ENCODE assay signal across 17 mouse cellular contexts in the genomic region with DNA sequence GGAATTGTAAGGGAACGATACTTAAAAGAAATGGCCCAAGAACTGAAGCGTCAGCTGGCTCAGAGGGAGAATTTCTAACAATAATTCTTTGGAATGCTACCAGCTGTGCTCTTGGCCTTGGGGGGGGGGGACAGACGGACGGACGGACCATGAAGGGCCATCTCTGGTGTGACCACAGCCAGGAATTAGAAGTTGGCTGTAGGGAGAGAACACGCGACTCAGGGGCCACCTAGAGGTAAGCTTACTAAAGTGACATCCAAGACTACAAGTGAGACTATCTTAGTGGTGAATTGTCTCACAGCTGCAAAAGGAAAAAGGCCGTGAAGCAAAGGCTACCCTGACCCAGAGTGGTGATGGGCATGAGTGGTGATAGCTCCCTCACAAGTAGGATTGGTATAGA. TPM values are rescaled to one million over a fixed set of nuclear protein-coding genes. Genes with fewer than 3 reads are reported as not detected.
DNase-seq lines count a peak whose midpoint lies in the region; ATAC-seq and TF ChIP-seq lines count a peak whose summit lies in the region.
"Had no signal": no experiment of that assay in that cellular context is flagged by ENCODE, and none has a peak within 500 bp of the region (broad histone marks: within the 10 kb centered on the region; RNA-seq: fewer than 3 reads in every experiment).

No protein-coding gene starts in this region.

- no peak for ATAC-seq in forebrain, postnatal 0 days
- ATAC-seq in kidney, embryonic 14.5 days (ENCODE audit: low FRiP score, low TSS enrichment), result no peak; the same call in 1 of the 2 replicates
- no peak for ATAC-seq in midbrain, postnatal 0 days (ENCODE audit: low FRiP score)
- ATAC-seq: forebrain, embryonic 15.5 days had no signal

- no peaks in the 10 kb centered on the region for H3K36me3 ChIP-seq in forebrain, postnatal 0 days (ENCODE audit: insufficient read depth)
- H3K36me3 ChIP-seq in forebrain, embryonic 10.5 days (replicated peaks), result no peaks in the 10 kb centered on the region
- no peaks in the 10 kb centered on the region for H3K36me3 ChIP-seq in kidney, embryonic 14.5 days (ENCODE audit: control insufficient read depth, insufficient read depth, low read length)
- no peaks in the 10 kb centered on the region for H3K36me3 ChIP-seq in midbrain, postnatal 0 days (ENCODE audit: insufficient read depth, low read length)
- H3K36me3 ChIP-seq in midbrain, embryonic 10.5 days, result no peaks in the 10 kb centered on the region
- H3K36me3 ChIP-seq in thymus, adult 2 months (ENCODE audit: control insufficient read depth, insufficient read depth, low read length), result no peaks in the 10 kb centered on the region
- H3K36me3 ChIP-seq: forebrain, embryonic 15.5 days; G1E; heart, embryonic 13.5 days; hindbrain, embryonic 13.5 days; liver, embryonic 13.5 days had no signal

- no peaks in the 10 kb centered on the region for H3K27me3 ChIP-seq in forebrain, postnatal 0 days (ENCODE audit: insufficient read depth, low read length)
- H3K27me3 ChIP-seq in forebrain, embryonic 10.5 days (ENCODE audit: poor library complexity, severe bottlenecking), result no peaks in the 10 kb centered on the region
- H3K27me3 ChIP-seq in kidney, embryonic 14.5 days (ENCODE audit: control insufficient read depth, insufficient read depth, low read length), result no peaks in the 10 kb centered on the region
- H3K27me3 ChIP-seq in midbrain, postnatal 0 days (ENCODE audit: insufficient read depth, low read length), result no peaks in the 10 kb centered on the region
- H3K27me3 ChIP-seq in midbrain, embryonic 10.5 days (ENCODE audit: low read depth, poor library complexity, severe bottlenecking), result no peaks in the 10 kb centered on the region
- no peaks in the 10 kb centered on the region for H3K27me3 ChIP-seq in thymus, adult 2 months (ENCODE audit: control insufficient read depth, insufficient read depth, low read length)
- H3K27me3 ChIP-seq: forebrain, embryonic 15.5 days; heart, embryonic 13.5 days; liver, embryonic 13.5 days had no signal

- 66% methylated on average over 8 of the region's 8 CpGs for WGBS in forebrain, postnatal 0 days
- WGBS in forebrain, embryonic 10.5 days, result 75% methylated on average over 8 of the region's 8 CpGs
- 63% methylated on average over 8 of the region's 8 CpGs for WGBS in kidney, embryonic 14.5 days
- 55% methylated on average over 8 of the region's 8 CpGs for WGBS in midbrain, postnatal 0 days
- WGBS in midbrain, embryonic 10.5 days, result 61% methylated on average over 8 of the region's 8 CpGs
- 68% methylated on average over 8 of the region's 8 CpGs for WGBS in thymus, adult 2 months

- DNase-seq in forebrain, postnatal 0 days, result no peak
- no peak for DNase-seq in forebrain, embryonic 10.5 days (ENCODE audit: extremely low spot score, low spot score)
- peak; percentile 37 to 54 for DNase-seq in kidney, postnatal 36 days
- DNase-seq in midbrain, postnatal 0 days (ENCODE audit: low spot score), result no peak
- no peak for DNase-seq in midbrain, embryonic 10.5 days (ENCODE audit: low spot score)
- DNase-seq in retina, postnatal 1 day, result no peak
- no peak for DNase-seq in thymus, adult 2 months
- DNase-seq: B cell, adult 2 months; cerebellum, postnatal 36 days; gastrocnemius, postnatal 14 days; liver, embryonic 13.5 days; spleen, adult 18-20 months had no signal

- H3K27ac ChIP-seq in forebrain, postnatal 0 days (ENCODE audit: low read depth, low read length), result no peak overlapping the region
- no peak overlapping the region for H3K27ac ChIP-seq in forebrain, embryonic 10.5 days
- no peak overlapping the region for H3K27ac ChIP-seq in kidney, embryonic 14.5 days (ENCODE audit: low read depth, low read length)
- H3K27ac ChIP-seq in midbrain, postnatal 0 days (ENCODE audit: low read depth, low read length), result no peak overlapping the region
- H3K27ac ChIP-seq in midbrain, embryonic 10.5 days (replicated peaks), result no peak overlapping the region
- no peak overlapping the region for H3K27ac ChIP-seq in thymus, adult 2 months (ENCODE audit: control insufficient read depth, insufficient read depth, low read length)
- H3K27ac ChIP-seq: forebrain, embryonic 15.5 days; heart, embryonic 13.5 days; hindbrain, embryonic 13.5 days; liver, embryonic 13.5 days had no signal

- TF ChIP-seq CTCF in forebrain, postnatal 0 days (IDR thresholded peaks at IDR 0.05; ENCODE audit: low read depth), result peak; percentile 10; the same call in 1 of the 2 replicates
- peak; percentile 39 for TF ChIP-seq CTCF in midbrain, postnatal 0 days (IDR thresholded peaks at IDR 0.05)
- TF ChIP-seq CTCF in thymus, adult 2 months (IDR thresholded peaks at IDR 0.05; ENCODE audit: borderline replicate concordance, control insufficient read depth, extremely low read depth, insufficient read depth, low read length, poor library complexity), result no peak

- no peaks in the 10 kb centered on the region for H3K9me3 ChIP-seq in forebrain, postnatal 0 days (ENCODE audit: low read length)
- H3K9me3 ChIP-seq in forebrain, embryonic 10.5 days, result no peaks in the 10 kb centered on the region
- H3K9me3 ChIP-seq in kidney, embryonic 14.5 days (ENCODE audit: control insufficient read depth, low read length), result no peaks in the 10 kb centered on the region
- no peaks in the 10 kb centered on the region for H3K9me3 ChIP-seq in midbrain, postnatal 0 days (ENCODE audit: low read length)
- H3K9me3 ChIP-seq in midbrain, embryonic 10.5 days (replicated peaks), result no peaks in the 10 kb centered on the region
- H3K9me3 ChIP-seq: forebrain, embryonic 15.5 days; heart, embryonic 13.5 days; hindbrain, embryonic 13.5 days; liver, embryonic 13.5 days had no signal

- H3K9ac ChIP-seq in forebrain, postnatal 0 days, result no peak overlapping the region
- no peak overlapping the region for H3K9ac ChIP-seq in kidney, embryonic 14.5 days (ENCODE audit: low read depth, low read length)
- H3K9ac ChIP-seq in midbrain, postnatal 0 days (replicated peaks; ENCODE audit: low read length, poor library complexity, severe bottlenecking), result no peak overlapping the region
- H3K9ac ChIP-seq: forebrain, embryonic 15.5 days; heart, embryonic 13.5 days; hindbrain, embryonic 13.5 days; liver, embryonic 13.5 days had no signal

- no peak overlapping the region for H3K4me2 ChIP-seq in forebrain, postnatal 0 days (ENCODE audit: low read depth)
- H3K4me2 ChIP-seq in kidney, embryonic 14.5 days (replicated peaks; ENCODE audit: low read depth, low read length), result no peak overlapping the region
- no peak overlapping the region for H3K4me2 ChIP-seq in midbrain, postnatal 0 days (ENCODE audit: low read depth, low read length, poor library complexity, severe bottlenecking)
- H3K4me2 ChIP-seq: forebrain, embryonic 15.5 days; heart, embryonic 13.5 days; hindbrain, embryonic 13.5 days; liver, embryonic 13.5 days had no signal

- no peak overlapping the region for H3K4me3 ChIP-seq in forebrain, postnatal 0 days (ENCODE audit: low read depth, low read length)
- H3K4me3 ChIP-seq in forebrain, embryonic 10.5 days, result no peak overlapping the region
- no peak overlapping the region for H3K4me3 ChIP-seq in kidney, embryonic 14.5 days (ENCODE audit: low read length)
- H3K4me3 ChIP-seq in midbrain, postnatal 0 days (ENCODE audit: low read depth, low read length), result no peak overlapping the region
- no peak overlapping the region for H3K4me3 ChIP-seq in midbrain, embryonic 10.5 days
- no peak overlapping the region for H3K4me3 ChIP-seq in thymus, adult 2 months (ENCODE audit: control insufficient read depth, insufficient read depth, low read length)
- H3K4me3 ChIP-seq: forebrain, embryonic 15.5 days; heart, embryonic 13.5 days; hindbrain, embryonic 13.5 days; liver, embryonic 13.5 days had no signal

- H3K4me1 ChIP-seq in forebrain, postnatal 0 days (ENCODE audit: insufficient read depth), result no peaks in the 10 kb centered on the region
- H3K4me1 ChIP-seq in forebrain, embryonic 10.5 days, result no peaks in the 10 kb centered on the region
- no peaks in the 10 kb centered on the region for H3K4me1 ChIP-seq in kidney, embryonic 14.5 days (ENCODE audit: control insufficient read depth, insufficient read depth, low read length)
- H3K4me1 ChIP-seq in midbrain, postnatal 0 days (ENCODE audit: insufficient read depth, low read length), result no peaks in the 10 kb centered on the region
- no peaks in the 10 kb centered on the region for H3K4me1 ChIP-seq in midbrain, embryonic 10.5 days
- H3K4me1 ChIP-seq in thymus, adult 2 months (replicated peaks; ENCODE audit: control insufficient read depth, insufficient read depth, low read length), result no peaks in the 10 kb centered on the region
- H3K4me1 ChIP-seq: forebrain, embryonic 15.5 days; heart, embryonic 13.5 days; hindbrain, embryonic 13.5 days; liver, embryonic 13.5 days had no signal

- no peak for TF ChIP-seq POLR2A in thymus, adult 2 months (IDR thresholded peaks at IDR 0.05; ENCODE audit: control insufficient read depth, extremely low read depth, insufficient read depth, low read length, poor library complexity)

RNA-seq across cellular contexts. Expression of a gene that starts 20.4 kb away (rescaled TPM):
- 1.1 and 4.4 TPM in 2 replicates for total RNA-seq in forebrain, postnatal 0 days (2014; rRNA removed)
- 0.72 and 2.1 TPM in 2 replicates for polyA plus RNA-seq in forebrain, postnatal 0 days (2015; fragmentation: Nextera tagmentation; extraction: Ambion mirVana)
- 0.97 and 1.0 TPM in 2 replicates for polyA plus RNA-seq in forebrain, embryonic 10.5 days (2016; fragmentation: Nextera tagmentation; extraction: Ambion mirVana)
- polyA plus RNA-seq in kidney, embryonic 14.5 days (2014; fragmentation: Nextera tagmentation; extraction: Ambion mirVana), result 8.9 and 12.5 TPM in 2 replicates
- 6.0 and 10.6 TPM in 2 replicates for total RNA-seq in midbrain, postnatal 0 days (2014; rRNA removed)
- 1.5 and 1.9 TPM in 2 replicates for polyA plus RNA-seq in midbrain, postnatal 0 days (2015; fragmentation: Nextera tagmentation; extraction: Ambion mirVana)
- polyA plus RNA-seq in midbrain, embryonic 10.5 days (2016; fragmentation: Nextera tagmentation; extraction: Ambion mirVana), result 0.48 and 0.59 TPM in 2 replicates
- 0.44 and 0.65 TPM in 2 replicates for polyA plus RNA-seq in thymus, adult 2 months (2012; rRNA removed)
- polyA plus RNA-seq: G1E had no signal

RNA-seq across cellular contexts. Expression of a gene that starts 53.0 kb away (rescaled TPM):
- total RNA-seq in forebrain, postnatal 0 days (2014; rRNA removed), result 137 and 152 TPM in 2 replicates
- polyA plus RNA-seq in forebrain, postnatal 0 days (2015; fragmentation: Nextera tagmentation; extraction: Ambion mirVana), result 104 and 111 TPM in 2 replicates
- polyA plus RNA-seq in forebrain, embryonic 10.5 days (2016; fragmentation: Nextera tagmentation; extraction: Ambion mirVana), result 61.1 and 63.1 TPM in 2 replicates
- polyA plus RNA-seq in kidney, embryonic 14.5 days (2014; fragmentation: Nextera tagmentation; extraction: Ambion mirVana), result 70.3 and 96.0 TPM in 2 replicates
- 129 and 133 TPM in 2 replicates for total RNA-seq in midbrain, postnatal 0 days (2014; rRNA removed)
- polyA plus RNA-seq in midbrain, postnatal 0 days (2015; fragmentation: Nextera tagmentation; extraction: Ambion mirVana), result 107 and 111 TPM in 2 replicates
- 58.7 and 66.4 TPM in 2 replicates for polyA plus RNA-seq in midbrain, embryonic 10.5 days (2016; fragmentation: Nextera tagmentation; extraction: Ambion mirVana)
- 27.9 and 29.6 TPM in 2 replicates for polyA plus RNA-seq in thymus, adult 2 months (2012; rRNA removed)

Comparison
In these comparisons a context has a peak if more than half of its experiments do, and no peak if none do; other contexts are left out.
1. DNase-seq: peak in kidney, postnatal 36 days (2 of 2); none in forebrain, postnatal 0 days (single experiment), forebrain, embryonic 10.5 days (single experiment), midbrain, postnatal 0 days (single experiment), midbrain, embryonic 10.5 days (single experiment), retina, postnatal 1 day (single experiment) and thymus, adult 2 months (single experiment).